Mouse (Mus musculus): Measurements from ENCODE around the gene Tatdn3. TPM values are rescaled to one million over a fixed set of nuclear protein-coding genes. Genes with fewer than 3 reads are reported as not detected.

Gene Tatdn3
- 4.8 and 6.2 TPM in 2 replicates for polyA plus RNA-seq (2012; rRNA removed)

GRCm38 (mm10) chr1:191062781-191063485, at the start of gene Tatdn3, which contains the start of gene Nsl1:
Gene Tatdn3, minus strand, starts transcription at chr1:191062932.
Gene Nsl1, plus strand, starts transcription at chr1:191063012.
- no peak for DNase-seq (ENCODE audit: low read depth, low spot score)
- WGBS: under 1% methylated on average over 56 of the region's 56 CpGs

- WGBS: 53% methylated on average over 8 of the region's 8 CpGs
- DNase-seq (ENCODE audit: low read depth, low spot score): no peak
Measured at GRCm38 (mm10) chr1:191111146-191111545, 48.4 kb upstream of the Tatdn3 start.

GRCm38 (mm10) chr1:191109907-191110306, 47.2 kb upstream of the Tatdn3 start:
- no peak for DNase-seq (ENCODE audit: low read depth, low spot score)

DNA sequence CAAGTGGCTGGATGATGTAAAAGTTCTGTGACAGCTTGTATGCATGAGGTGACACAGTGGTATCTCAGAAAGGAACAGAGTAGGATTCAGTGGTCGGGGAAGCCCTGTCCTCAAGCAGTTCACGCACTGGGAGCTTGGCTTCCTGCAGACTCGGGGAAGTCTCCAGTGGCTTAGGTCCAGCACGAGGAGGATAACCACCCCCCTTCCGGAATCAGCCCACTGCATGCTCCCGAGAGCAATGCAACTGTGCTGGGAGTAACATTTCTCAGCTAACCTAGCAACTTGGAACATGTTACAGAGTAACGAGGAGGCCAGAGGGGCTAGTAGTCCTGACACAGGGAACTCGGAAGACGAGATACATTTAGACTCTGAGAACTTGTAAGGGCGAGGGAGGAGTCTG, 44.6 kb upstream of the Tatdn3 start:
- WGBS: 61% methylated on average over 10 of the region's 10 CpGs

More at GRCm38 (mm10) chr1:191109907-191110306, 47.2 kb upstream of the Tatdn3 start:
- 86% methylated on average over 9 of the region's 9 CpGs for WGBS

DNA sequence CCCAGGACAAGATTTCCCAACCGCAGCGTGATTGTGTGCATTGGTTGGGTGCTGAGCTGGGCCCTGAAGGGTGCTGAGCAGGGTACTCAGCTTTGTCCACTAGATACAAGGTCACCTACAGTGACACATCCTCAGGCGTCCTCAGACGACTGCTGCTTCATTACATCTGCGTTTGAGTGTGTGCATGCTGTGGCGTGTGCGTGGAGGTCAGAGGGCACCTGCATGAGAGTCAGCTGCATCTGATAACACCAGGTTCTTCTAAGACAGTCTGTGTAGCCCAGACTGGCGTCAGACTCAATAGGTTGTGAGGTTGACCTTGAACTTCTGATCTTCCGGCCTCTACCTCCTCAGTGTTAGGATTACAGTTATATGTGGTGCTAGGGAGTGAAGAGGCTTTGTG, 42.5 kb upstream of the Tatdn3 start:
- no peak for DNase-seq (ENCODE audit: low read depth, low spot score)
- WGBS: 76% methylated on average over 9 of the region's 9 CpGs

More for the DNA sequence above, 44.6 kb upstream of the Tatdn3 start:
- DNase-seq (ENCODE audit: low read depth, low spot score): no peak

GRCm38 (mm10) chr1:191102730-191103370, 40.1 kb upstream of the Tatdn3 start:
- 80% methylated on average over 15 of the region's 15 CpGs for WGBS
- no peak for DNase-seq (ENCODE audit: low read depth, low spot score)

GRCm38 (mm10) chr1:191099772-191100291, 37.1 kb upstream of the Tatdn3 start:
- 69% methylated on average over 5 of the region's 5 CpGs for WGBS
- no peak for DNase-seq (ENCODE audit: low read depth, low spot score)

DNA sequence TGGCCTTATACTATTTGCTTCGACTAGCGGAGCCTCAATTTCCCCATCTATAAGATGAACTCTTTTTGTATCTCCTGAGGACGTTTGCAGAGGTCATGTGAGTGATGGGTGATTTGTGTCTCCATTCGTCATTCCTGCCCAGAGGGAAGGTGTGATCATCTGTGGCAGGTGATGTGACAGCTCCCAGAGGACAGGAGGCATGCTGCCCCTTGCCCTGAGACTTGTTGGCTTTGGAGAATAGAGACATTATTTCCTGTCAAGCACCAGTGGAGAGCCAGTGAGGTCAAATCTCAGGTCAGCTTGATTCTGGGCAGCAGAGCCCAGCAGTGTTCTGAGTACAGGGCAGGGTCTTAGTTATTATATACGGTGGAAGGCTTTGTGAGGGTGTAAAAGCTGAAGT, 36.4 kb upstream of the Tatdn3 start:
- no peak for DNase-seq (ENCODE audit: low read depth, low spot score)
- 43% methylated on average over 5 of the region's 5 CpGs for WGBS

- 1% methylated on average over 88 of the region's 95 CpGs for WGBS
- DNase-seq (ENCODE audit: low read depth, low spot score): no peak
Measured at GRCm38 (mm10) chr1:191097802-191098747, 35.3 kb upstream of the Tatdn3 start, which contains the start of gene Batf3. Gene Batf3, plus strand, starts transcription at chr1:191097847.

- 28% methylated on average over 14 of the region's 14 CpGs for WGBS
Measured at GRCm38 (mm10) chr1:191096871-191097681, 34.3 kb upstream of the Tatdn3 start.

GRCm38 (mm10) chr1:191095019-191095418, 32.3 kb upstream of the Tatdn3 start:
- no peak for DNase-seq (ENCODE audit: low read depth, low spot score)
- 71% methylated on average over 9 of the region's 9 CpGs for WGBS

More at GRCm38 (mm10) chr1:191096871-191097681, 34.3 kb upstream of the Tatdn3 start:
- no peak for DNase-seq (ENCODE audit: low read depth, low spot score)

DNA sequence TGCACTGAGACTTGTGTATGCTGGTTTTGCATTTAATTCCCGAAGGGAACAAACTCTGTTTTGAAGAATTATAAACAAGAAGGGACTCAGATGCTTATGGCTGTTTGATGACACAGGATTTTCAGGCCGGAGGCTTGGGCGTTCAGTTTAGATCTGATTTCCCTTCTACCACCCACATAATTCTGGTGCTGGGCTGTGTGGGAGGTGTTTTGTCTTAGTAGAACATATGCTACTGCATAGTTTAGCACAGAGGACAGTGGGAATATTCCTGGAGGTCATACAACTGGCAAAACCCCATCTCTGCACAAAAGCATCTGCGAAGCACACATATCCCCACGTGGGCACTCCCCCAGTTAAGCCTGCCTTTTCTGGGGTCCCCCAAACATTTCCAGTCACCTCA, 30.8 kb upstream of the Tatdn3 start:
- 64% methylated on average over 5 of the region's 5 CpGs for WGBS
- DNase-seq (ENCODE audit: low read depth, low spot score): no peak

- WGBS: 69% methylated on average over 8 of the region's 8 CpGs
- no peak for DNase-seq (ENCODE audit: low read depth, low spot score)
Measured at GRCm38 (mm10) chr1:191092050-191092449, 29.3 kb upstream of the Tatdn3 start.

DNA sequence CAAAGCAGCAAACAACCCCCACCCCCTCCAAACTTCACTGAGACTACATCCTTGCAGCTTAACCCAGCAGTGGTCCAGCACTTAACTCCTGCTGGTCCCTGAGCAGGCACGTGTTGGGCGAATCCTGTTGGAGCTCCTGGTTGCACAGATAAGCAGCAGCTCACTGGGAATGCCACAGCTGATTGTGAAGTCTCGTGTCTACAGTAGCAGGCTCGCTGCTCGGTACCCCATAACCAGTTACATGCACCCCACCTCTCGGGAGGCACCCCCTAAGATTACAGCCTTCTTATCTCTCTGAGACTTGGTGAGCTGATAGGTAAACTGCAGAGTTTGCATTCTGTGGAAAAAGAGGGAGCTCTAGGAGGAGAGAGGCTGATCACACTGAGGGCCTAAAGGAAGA, 26.6 kb upstream of the Tatdn3 start:
- DNase-seq (ENCODE audit: low read depth, low spot score): no peak
- WGBS: 67% methylated on average over 6 of the region's 6 CpGs

GRCm38 (mm10) chr1:191087955-191088354, 25.2 kb upstream of the Tatdn3 start:
- 55% methylated on average over 5 of the region's 5 CpGs for WGBS
- no peak for DNase-seq (ENCODE audit: low read depth, low spot score)

DNA sequence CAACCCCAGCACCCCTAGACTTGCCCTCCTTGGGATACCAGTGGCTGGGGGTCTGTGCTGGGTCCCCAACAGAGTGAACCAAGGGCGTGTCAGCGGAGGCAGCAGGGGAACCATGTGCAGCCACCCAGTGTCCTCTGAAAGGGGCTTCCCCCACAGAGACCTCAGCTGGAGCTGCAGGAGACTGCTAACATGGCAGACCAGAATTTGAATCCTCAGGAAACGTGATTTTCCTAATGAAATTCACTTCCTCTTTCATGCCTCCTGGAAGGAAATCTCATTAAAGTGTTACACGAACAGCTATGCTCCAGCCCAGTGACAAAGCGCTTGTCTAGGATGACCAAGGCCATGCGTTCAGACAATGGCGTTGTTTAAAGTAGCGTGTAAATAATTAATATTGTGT, 24.2 kb upstream of the Tatdn3 start:
- 69% methylated on average over 8 of the region's 8 CpGs for WGBS
- no peak for DNase-seq (ENCODE audit: low read depth, low spot score)

- WGBS: 82% methylated on average over 7 of the region's 7 CpGs
- DNase-seq (ENCODE audit: low read depth, low spot score): no peak
Measured at GRCm38 (mm10) chr1:191086304-191086878, 23.7 kb upstream of the Tatdn3 start.

DNA sequence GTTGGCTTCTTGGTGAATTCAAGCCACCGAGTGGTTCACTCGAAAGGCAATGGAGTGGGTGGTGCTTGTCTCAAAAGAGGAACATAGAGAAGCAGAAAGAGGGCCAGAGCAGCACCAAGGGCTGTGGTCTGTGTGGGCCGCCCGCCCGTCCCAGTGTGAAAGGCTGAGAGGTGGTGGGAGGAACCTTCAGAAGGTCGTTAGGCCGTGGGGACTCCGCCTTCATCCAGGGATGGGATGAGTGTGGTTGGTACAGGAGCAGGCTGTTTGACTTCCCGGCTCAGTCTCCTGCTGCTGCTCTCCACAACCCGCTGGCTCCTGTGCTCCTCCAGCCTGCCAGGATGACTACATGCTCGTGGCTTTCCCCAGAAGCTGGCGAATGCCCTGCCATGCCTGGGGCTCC, 22.9 kb upstream of the Tatdn3 start:
- DNase-seq (ENCODE audit: low read depth, low spot score): no peak
- 75% methylated on average over 12 of the region's 12 CpGs for WGBS
